Mouse (Mus musculus) R1 (cell line): ENCODE measurements at regions not wholly inside any gene's neighbourhood (a gene's known extent, or its start where the extent isn't known, plus 50 kb on each side); places are given as distances from the start of the nearest gene placed in this dataset.

ENCODE experiments used
- DNase-seq: peaks from one replicate; pipeline ENCODE4 v3.0.0-alpha.2; 2018; ENCODE audit warnings: low read depth, low spot score

GRCm38 (mm10) chr5:60599460-60600299 lies 1208.9 kb upstream of the G6pd2 start:
- no peak for DNase-seq

GRCm38 (mm10) chr5:60600300-60600648 lies 1208.3 kb upstream of the G6pd2 start:
- DNase-seq, result no peak

DNA sequence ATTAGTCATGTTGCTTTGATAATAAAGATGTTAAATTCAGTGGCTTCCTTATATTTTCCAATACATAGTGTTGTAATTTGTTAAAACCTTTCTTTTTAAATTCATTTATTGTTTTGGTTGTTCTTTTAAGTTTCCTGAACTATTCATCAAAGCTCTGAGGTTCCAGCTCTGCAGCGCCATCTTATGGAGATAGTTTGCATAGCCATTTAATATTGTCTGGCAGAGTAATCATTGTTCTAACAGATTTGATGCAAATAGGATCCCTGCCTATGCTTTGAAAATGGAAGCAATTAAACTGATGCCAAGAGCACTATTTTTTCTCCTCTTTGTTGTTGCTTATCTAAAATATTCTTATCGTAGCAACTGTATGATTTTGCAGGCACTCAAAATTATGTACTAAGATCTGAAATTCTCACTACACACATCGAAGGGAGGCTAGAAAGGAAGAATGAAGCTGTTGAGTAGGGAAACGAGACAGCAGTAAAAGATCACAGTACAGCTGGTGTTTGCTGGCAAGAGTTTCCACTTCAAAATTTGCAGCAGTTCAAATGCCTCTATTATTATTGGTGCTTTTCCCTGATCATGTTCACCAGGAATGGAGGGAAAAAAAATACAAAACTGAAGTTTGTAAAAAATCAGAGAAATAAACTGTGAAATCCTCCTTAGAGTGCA lies 1199.5 kb upstream of the G6pd2 start:
- peak; percentile 46 for DNase-seq
